17 mouse cellular contexts compared by ENCODE assay signal in genomic region chr10:21416184-21416583, GRCm38 (mm10). TPM values are rescaled to one million over a fixed set of nuclear protein-coding genes. Genes with fewer than 3 reads are reported as not detected.
"Had no signal": no experiment of that assay in that cellular context is flagged by ENCODE, and none has a peak within 500 bp of the region (broad histone marks: within the 10 kb centered on the region; RNA-seq: fewer than 3 reads in every experiment).

No protein-coding gene starts in this region.

- DNase-seq: lung, adult 18-20 months; lung, embryonic 14.5 days; lung, postnatal 10 days; lung, postnatal 4 days; midbrain, embryonic 14.5 days; right cerebral cortex, postnatal 14 days; thymus, adult 2 months; thymus, postnatal 25 days; thymus, postnatal 4 days had no signal

- H3K27me3 ChIP-seq: midbrain, embryonic 12.5 days; neural tube, embryonic 12.5 days; stomach, embryonic 15.5 days had no signal

- H3K9ac ChIP-seq: lung, embryonic 14.5 days; midbrain, embryonic 12.5 days; neural tube, embryonic 12.5 days; stomach, embryonic 15.5 days had no signal

- H3K4me2 ChIP-seq: lung, embryonic 14.5 days; midbrain, embryonic 12.5 days; neural tube, embryonic 12.5 days; stomach, embryonic 15.5 days had no signal

- H3K9me3 ChIP-seq: midbrain, embryonic 10.5 days; midbrain, embryonic 12.5 days; neural tube, embryonic 12.5 days; stomach, embryonic 15.5 days had no signal

- H3K4me3 ChIP-seq: midbrain, embryonic 10.5 days; midbrain, embryonic 12.5 days; neural tube, embryonic 12.5 days; stomach, embryonic 15.5 days had no signal

- H3K4me1 ChIP-seq: midbrain, embryonic 10.5 days; midbrain, embryonic 12.5 days; neural tube, embryonic 12.5 days; stomach, embryonic 15.5 days had no signal

- H3K36me3 ChIP-seq: midbrain, embryonic 10.5 days; midbrain, embryonic 12.5 days; neural tube, embryonic 12.5 days; stomach, embryonic 15.5 days had no signal

- H3K27ac ChIP-seq: midbrain, embryonic 10.5 days; midbrain, embryonic 12.5 days; neural tube, embryonic 12.5 days; stomach, embryonic 15.5 days; stomach, postnatal 0 days had no signal

RNA-seq across cellular contexts. Expression of gene Aldh8a1, which starts 39.1 kb away (rescaled TPM):
- total RNA-seq: megakaryocyte-erythroid progenitor cell, adult 5-6 weeks; monocyte, adult 5-6 weeks had no signal
- polyA plus RNA-seq: lung, embryonic 14.5 days; midbrain, embryonic 14.5 days; midbrain, postnatal 0 days had no signal
